Mouse (Mus musculus) spleen, adult 2 months (tissue): ENCODE measurements around the gene Gtf2a1l. TPM values are rescaled to one million over a fixed set of nuclear protein-coding genes. Genes with fewer than 3 reads are reported as not detected.

Source experiments
- DNase-seq, 2 experiments: peaks; one replicate each; pipeline versions ENCODE4 v3.0.0 to v3.0.0-alpha.2; 2012 to 2021; ENCODE audit warnings: low spot score in 2 of 2, low read depth in 1 of 2
- H3K27ac ChIP-seq: fragments of 200-500 bp; 2 replicates; pipeline ENCODE4 v1.5.1; 2012; ENCODE audit warnings: low read length, inconsistent platforms; ENCODE audit not compliant: insufficient read depth
- H3K27me3 ChIP-seq: fragments of 200-500 bp; 2 replicates; pipeline ENCODE4 v1.6.1; 2012; ENCODE audit warnings: mild to moderate bottlenecking, moderate library complexity, low read length, inconsistent platforms; ENCODE audit not compliant: control insufficient read depth, insufficient read depth
- H3K36me3 ChIP-seq: fragments of 200-500 bp; 2 replicates; pipeline ENCODE4 v1.6.1; 2012; ENCODE audit warnings: mild to moderate bottlenecking, low read length, inconsistent platforms; ENCODE audit not compliant: control insufficient read depth, insufficient read depth
- H3K4me1 ChIP-seq: fragments of 200-500 bp; 2 replicates; pipeline ENCODE4 v1.6.1; 2011; ENCODE audit warnings: inconsistent platforms; ENCODE audit not compliant: control insufficient read depth, insufficient read depth, insufficient read length
- H3K4me3 ChIP-seq: fragments of 200-500 bp; 2 replicates; pipeline ENCODE4 v1.5.1; 2011; ENCODE audit warnings: mild to moderate bottlenecking, inconsistent platforms; ENCODE audit not compliant: insufficient read depth, insufficient read length; ENCODE audit errors: extremely low read depth
- CTCF ChIP-seq: fragments of 200-500 bp; IDR thresholded peaks from 2 replicates; pipeline ENCODE4 v1.5.1; 2011; ENCODE audit warnings: mild to moderate bottlenecking, inconsistent platforms; ENCODE audit not compliant: insufficient read depth, insufficient read length, insufficient replicate concordance; ENCODE audit errors: extremely low read depth
- POLR2A ChIP-seq: fragments of 200-500 bp; IDR thresholded peaks from 2 replicates; pipeline ENCODE4 v1.6.1; 2011; ENCODE audit warnings: low read depth, low read length, inconsistent platforms
- WGBS: fragments of 180-500 bp; shearing (Covaris S2); methylation state at CpG from one replicate; pipeline ENCODE4 v1.1.7; 2018; 5-methylcytosine and 5-hydroxymethylcytosine counted together
- polyA plus RNA-seq: library from polyadenylated mRNA; depleted of rRNA; stranded (reverse); fragments of >200 nt; gene quantifications from 2 replicates; pipeline ENCODE4 v1.2.3, GENCODE M21; 2012

Gene Gtf2a1l
- polyA plus RNA-seq, 1 experiment: not detected

DNA sequence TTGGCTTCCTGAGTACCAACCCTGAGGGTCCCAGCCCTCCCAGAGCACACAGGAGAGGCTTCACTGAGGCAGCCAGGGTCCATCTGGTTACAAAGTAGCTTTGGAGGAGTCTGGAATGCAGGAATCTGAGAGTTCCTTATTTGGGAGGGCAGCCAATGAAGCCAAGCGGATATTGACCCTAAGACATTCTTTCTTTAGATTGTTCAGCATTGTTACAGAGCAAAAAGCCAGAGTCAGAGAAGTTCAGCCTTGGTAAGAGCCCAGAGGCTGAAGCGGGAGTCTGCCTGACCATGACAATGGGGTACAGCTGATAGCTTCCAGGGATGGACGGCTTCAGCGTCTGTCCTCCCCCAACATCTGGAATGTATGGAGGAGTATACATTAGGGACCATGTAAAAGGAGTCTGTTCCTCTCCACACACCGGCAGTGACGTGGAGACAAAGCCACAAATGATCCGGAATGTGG, 42.1 kb upstream of the Gtf2a1l start:
- 79% methylated on average over 7 of the region's 7 CpGs for whole genome bisulfite sequencing
- Histone ChIP-seq H3K27me3 (no peaks in the 10 kb centered on the region), H3K4me3 (no peak overlapping the region; the same call in 1 of the 2 replicates), H3K4me1 (peaks cover under 1% of the 10 kb centered on the region; the same call in 1 of the 2 replicates), H3K36me3 (no peaks in the 10 kb centered on the region), H3K27ac (peak overlapping the region; percentile 19; the same call in 1 of the 2 replicates)
- no peak for TF ChIP-seq POLR2A
- no peak for TF ChIP-seq CTCF
- DNase-seq: no peak

DNA sequence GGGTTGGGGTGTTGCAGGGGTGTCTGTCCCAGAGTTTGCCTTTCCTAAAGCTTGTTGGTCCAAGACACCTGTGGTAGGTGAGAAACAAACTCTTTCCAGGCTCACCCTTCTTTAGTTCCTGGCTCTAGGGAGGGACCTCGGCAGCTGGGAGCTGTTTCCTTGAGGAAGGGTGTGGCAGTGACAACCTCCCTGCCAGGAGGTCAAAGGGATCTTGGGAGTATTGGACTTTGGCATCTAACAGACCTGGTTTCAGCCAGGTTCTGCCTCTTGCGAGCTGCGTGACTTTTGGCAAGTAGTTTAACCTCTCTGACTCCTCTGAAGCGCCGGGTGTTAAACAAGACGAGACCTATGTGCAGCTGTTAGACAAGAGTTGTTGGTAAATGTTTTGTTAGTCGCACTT, 41.3 kb upstream of the Gtf2a1l start:
- WGBS: 88% methylated on average over 7 of the region's 7 CpGs
- TF ChIP-seq CTCF (no peak), POLR2A (no peak)
- H3K27ac ChIP-seq: no peak overlapping the region
- H3K4me3 ChIP-seq: peak overlapping the region; percentile 5; the same call in 1 of the 2 replicates
- no peaks in the 10 kb centered on the region for H3K27me3 ChIP-seq
- no peaks in the 10 kb centered on the region for H3K36me3 ChIP-seq
- DNase-seq: no peak
- H3K4me1 ChIP-seq: no peaks in the 10 kb centered on the region; the same call in 1 of the 2 replicates

- DNase-seq: no peak
- no peak for TF ChIP-seq POLR2A
- H3K27me3 ChIP-seq: no peaks in the 10 kb centered on the region
- H3K36me3 ChIP-seq: no peaks in the 10 kb centered on the region
- no peak overlapping the region; the same call in 1 of the 2 replicates for H3K27ac ChIP-seq
- WGBS: 69% methylated on average over 10 of the region's 10 CpGs
- no peak overlapping the region for H3K4me3 ChIP-seq
- H3K4me1 ChIP-seq: no peaks in the 10 kb centered on the region
Observed at GRCm38 (mm10) chr17:88628676-88629380, 39.6 kb upstream of the Gtf2a1l start.

- Histone ChIP-seq H3K27me3 (no peaks in the 10 kb centered on the region), H3K4me1 (no peaks in the 10 kb centered on the region), H3K27ac (peak overlapping the region; percentile 19; the same call in 1 of the 2 replicates), H3K36me3 (no peaks in the 10 kb centered on the region), H3K4me3 (no peak overlapping the region)
- 69% methylated on average over 4 of the region's 4 CpGs for WGBS
- no peak for DNase-seq
- TF ChIP-seq CTCF: no peak
- TF ChIP-seq POLR2A: no peak
Observed at GRCm38 (mm10) chr17:88629381-88629759, 39.1 kb upstream of the Gtf2a1l start.

- Histone ChIP-seq H3K36me3 (no peaks in the 10 kb centered on the region), H3K27me3 (no peaks in the 10 kb centered on the region), H3K4me3 (no peak overlapping the region), H3K4me1 (no peaks in the 10 kb centered on the region), H3K27ac (peak overlapping the region; percentile 42; the same call in 1 of the 2 replicates)
- no peak for DNase-seq
- WGBS: 84% methylated on average over 11 of the region's 11 CpGs
- TF ChIP-seq POLR2A (no peak), CTCF (no peak)
Observed at GRCm38 (mm10) chr17:88629931-88630553, 38.4 kb upstream of the Gtf2a1l start.

DNA sequence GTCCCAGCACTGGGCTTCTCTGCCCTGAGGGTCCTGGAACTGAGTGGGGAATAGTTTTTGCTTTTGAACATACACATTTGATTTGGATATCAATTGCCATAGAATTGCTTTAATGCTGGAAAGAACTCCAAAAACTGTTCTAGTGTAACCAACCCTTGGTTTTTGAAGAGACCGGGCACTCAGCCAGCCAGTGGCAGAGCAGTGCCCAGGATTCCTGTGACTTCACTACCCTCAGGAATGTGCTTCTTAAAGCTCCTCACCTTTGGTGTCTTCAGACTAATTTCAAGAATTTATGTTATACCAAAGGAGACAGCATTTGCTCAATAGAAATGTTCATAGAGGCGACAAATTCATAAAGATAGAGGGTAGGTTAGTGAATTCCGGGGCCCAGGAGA, 37.9 kb upstream of the Gtf2a1l start:
- DNase-seq: no peak
- Histone ChIP-seq H3K36me3 (no peaks in the 10 kb centered on the region), H3K4me3 (no peak overlapping the region), H3K27ac (peak overlapping the region; percentile 42; the same call in 1 of the 2 replicates), H3K4me1 (no peaks in the 10 kb centered on the region), H3K27me3 (no peaks in the 10 kb centered on the region)
- TF ChIP-seq CTCF (no peak), POLR2A (no peak)
- 86% methylated on average over 3 of the region's 3 CpGs for WGBS

- WGBS: 88% methylated on average over 3 of the region's 3 CpGs
- no peaks in the 10 kb centered on the region for H3K27me3 ChIP-seq
- no peak overlapping the region for H3K27ac ChIP-seq
- H3K4me1 ChIP-seq: no peaks in the 10 kb centered on the region
- TF ChIP-seq POLR2A (no peak), CTCF (no peak)
- no peaks in the 10 kb centered on the region for H3K36me3 ChIP-seq
- DNase-seq: no peak
- H3K4me3 ChIP-seq: no peak overlapping the region
Observed at GRCm38 (mm10) chr17:88632631-88633030, 35.8 kb upstream of the Gtf2a1l start.
